Mouse (Mus musculus) forebrain, embryonic 14.5 days (tissue): ENCODE results near the gene Grin2d. TPM values are rescaled to one million over a fixed set of nuclear protein-coding genes. Genes with fewer than 3 reads are reported as not detected.
A peak's percentile ranks its signal among the peaks of the same experiment; 100 is the strongest.
"Not testable (repeated sequence)": the region's sequence is repeated elsewhere in the genome, so short reads cannot be mapped to it uniquely, and the experiment has no call there.

Experiments used
- ATAC-seq: fragments of 200-750 bp; cut with Nextera tagmentation; 2 replicates; pipeline ENCODE4 v1.8.0; 2017; ENCODE audit warnings: mild to moderate bottlenecking, moderate library complexity
- DNase-seq: peaks from one replicate; pipeline ENCODE4 v3.0.0-alpha.2; 2015; ENCODE audit warnings: low spot score
- H3K27ac ChIP-seq: fragments of 300-500 bp; sonication (generic); 2 replicates; pipeline ENCODE4 v1.5.1; 2014; ENCODE audit warnings: low read depth, mild to moderate bottlenecking, control low read depth, low read length, moderate library complexity
- H3K27me3 ChIP-seq: fragments of 300-500 bp; sonication (generic); replicated peaks from 2 replicates; pipeline ENCODE4 v1.6.1; 2014; ENCODE audit warnings: low read length, control low read depth, mixed read lengths; ENCODE audit not compliant: control insufficient read depth, insufficient read depth
- H3K36me3 ChIP-seq: fragments of 300-500 bp; sonication (generic); 2 replicates; pipeline ENCODE4 v1.6.1; 2014; ENCODE audit warnings: low read length, control low read depth; ENCODE audit not compliant: control insufficient read depth, insufficient read depth
- H3K4me1 ChIP-seq: fragments of 300-500 bp; sonication (generic); 2 replicates; pipeline ENCODE4 v1.6.1; 2014; ENCODE audit warnings: antibody characterized with exemption, low read length, control low read depth; ENCODE audit not compliant: control insufficient read depth, insufficient read depth
- H3K4me2 ChIP-seq: fragments of 300-500 bp; sonication (generic); 2 replicates; pipeline ENCODE4 v1.6.1; 2014; ENCODE audit warnings: mild to moderate bottlenecking, control low read depth, low read length
- H3K4me3 ChIP-seq: fragments of 300-500 bp; sonication (generic); 2 replicates; pipeline ENCODE4 v1.5.1; 2014; ENCODE audit warnings: low read depth, low read length, control low read depth
- H3K9ac ChIP-seq: fragments of 300-500 bp; sonication (generic); 2 replicates; pipeline ENCODE4 v1.6.1; 2014; ENCODE audit warnings: mild to moderate bottlenecking, low read length, control low read depth, moderate library complexity
- H3K9me3 ChIP-seq: fragments of 300-500 bp; sonication (generic); replicated peaks from 2 replicates; pipeline ENCODE4 v1.6.1; 2016; ENCODE audit warnings: low read length, control low read depth, mixed read lengths; ENCODE audit not compliant: control insufficient read depth
- WGBS: fragments of 180-500 bp; shearing (Covaris S2); extraction: QIAGEN DNeasy Blood & Tissue Kit; methylation state at CpG from one replicate; pipeline ENCODE4 v1.1.7; 2014; 5-methylcytosine and 5-hydroxymethylcytosine counted together
- polyA plus RNA-seq: library from polyadenylated mRNA; unstranded; fragments of >200 nt; fragmentation: Nextera tagmentation; extraction: Ambion mirVana; gene quantifications from 2 replicates; pipeline ENCODE4 v1.2.1, GENCODE M21; 2014

The Grin2d gene
- polyA plus RNA-seq, 1 experiment from 2014 or later = 0.52 TPM

- H3K27ac ChIP-seq = no peak overlapping the region
- no peak overlapping the region for H3K4me2 ChIP-seq
- no peaks in the 10 kb centered on the region for H3K9me3 ChIP-seq
- no peak overlapping the region for H3K4me3 ChIP-seq
- peaks cover 10% of the 10 kb centered on the region for H3K36me3 ChIP-seq
- H3K27me3 ChIP-seq = no peaks in the 10 kb centered on the region
- DNase-seq = no peak
- 94% methylated on average over 9 of the region's 9 CpGs for WGBS
- no peak overlapping the region for H3K9ac ChIP-seq
- no peaks in the 10 kb centered on the region for H3K4me1 ChIP-seq
- no peak for ATAC-seq
Observed at GRCm38 (mm10) chr7:45906622-45907021, 28.4 kb upstream of the Grin2d start.

GRCm38 (mm10) chr7:45902481-45903002 lies 24.4 kb upstream of the Grin2d start:
- no peak for DNase-seq
- ATAC-seq = no peak
- Histone ChIP-seq H3K4me2 (no peak overlapping the region), H3K9me3 (no peaks in the 10 kb centered on the region), H3K27me3 (no peaks in the 10 kb centered on the region), H3K27ac (no peak overlapping the region), H3K9ac (no peak overlapping the region), H3K4me3 (no peak overlapping the region), H3K4me1 (peaks cover 6% of the 10 kb centered on the region), H3K36me3 (no peaks in the 10 kb centered on the region)
- WGBS = 78% methylated on average over 11 of the region's 12 CpGs

- no peaks in the 10 kb centered on the region for H3K36me3 ChIP-seq
- no peaks in the 10 kb centered on the region for H3K27me3 ChIP-seq
- DNase-seq (no peak), ATAC-seq (no peak)
- no peaks in the 10 kb centered on the region for H3K9me3 ChIP-seq
- H3K4me3 ChIP-seq = no peak overlapping the region
- H3K4me2 ChIP-seq = no peak overlapping the region
- no peak overlapping the region for H3K9ac ChIP-seq
- H3K27ac ChIP-seq = no peak overlapping the region
- 61% methylated on average over 5 of the region's 5 CpGs for WGBS
- peaks cover 9% of the 10 kb centered on the region for H3K4me1 ChIP-seq
Observed at GRCm38 (mm10) chr7:45901562-45901961, 23.4 kb upstream of the Grin2d start.

- not testable (repeated sequence) for H3K4me3 ChIP-seq, H3K9ac ChIP-seq
Observed at GRCm38 (mm10) chr7:45898125-45898524, 19.9 kb upstream of the Grin2d start.

GRCm38 (mm10) chr7:45897258-45897757 lies 19.1 kb upstream of the Grin2d start:
- Histone ChIP-seq H3K9ac (peak overlapping the region; percentile 68), H3K36me3 (no peaks in the 10 kb centered on the region), H3K4me3 (peak overlapping the region; percentile 47), H3K9me3 (no peaks in the 10 kb centered on the region), H3K27ac (peak overlapping the region; percentile 30; the same call in 1 of the 2 replicates), H3K4me1 (peaks cover 9% of the 10 kb centered on the region), H3K27me3 (no peaks in the 10 kb centered on the region), H3K4me2 (peak overlapping the region; percentile 91)
- under 1% methylated on average over 19 of the region's 19 CpGs for WGBS
- DNase-seq (peak; percentile 29), ATAC-seq (peak; percentile 30)

More at GRCm38 (mm10) chr7:45898125-45898524, 19.9 kb upstream of the Grin2d start:
- WGBS = 47% methylated on average over 4 of the region's 4 CpGs
- H3K36me3 ChIP-seq, H3K9me3 ChIP-seq, ATAC-seq, H3K27me3 ChIP-seq, H3K27ac ChIP-seq, H3K4me1 ChIP-seq: not testable (repeated sequence)
- DNase-seq = peak; percentile 56
- peak overlapping the region; percentile 91 for H3K4me2 ChIP-seq

GRCm38 (mm10) chr7:45896517-45897257 lies 18.5 kb upstream of the Grin2d start, which contains the start of the genes Syngr4 and Tmem143:
Gene Syngr4 (minus strand): TSS chr7:45896714.
Gene Tmem143 (plus strand): TSS chr7:45896941.
- peak within 1 kb of the TSS; percentile 30; the same call in 1 of the 2 replicates for H3K27ac ChIP-seq
- H3K4me3 ChIP-seq = peak within 1 kb of the TSS; percentile 47
- H3K36me3 ChIP-seq = no peaks in the 10 kb centered on the region
- H3K9me3 ChIP-seq = no peaks in the 10 kb centered on the region
- peaks cover 9% of the 10 kb centered on the region for H3K4me1 ChIP-seq
- peak; percentile 100 for DNase-seq
- WGBS = 1% methylated on average over 40 of the region's 40 CpGs
- peak within 1 kb of the TSS; percentile 91 for H3K4me2 ChIP-seq
- H3K9ac ChIP-seq = peak within 1 kb of the TSS; percentile 68
- ATAC-seq = peak; percentile 92
- H3K27me3 ChIP-seq = no peaks in the 10 kb centered on the region

GRCm38 (mm10) chr7:45895931-45896516 lies 17.8 kb upstream of the Grin2d start:
- Histone ChIP-seq H3K4me2 (peak overlapping the region; percentile 34), H3K27me3 (no peaks in the 10 kb centered on the region), H3K36me3 (no peaks in the 10 kb centered on the region), H3K27ac (no peak overlapping the region), H3K9ac (no peak overlapping the region), H3K9me3 (no peaks in the 10 kb centered on the region), H3K4me3 (peak overlapping the region; percentile 47), H3K4me1 (peaks cover 9% of the 10 kb centered on the region)
- WGBS = 73% methylated on average over 6 of the region's 6 CpGs
- ATAC-seq (peak; percentile 19; the same call in 1 of the 2 replicates), DNase-seq (no peak)

- no peak for ATAC-seq
- WGBS = 83% methylated on average over 2 of the region's 2 CpGs
Observed at GRCm38 (mm10) chr7:45892651-45893050, 14.5 kb upstream of the Grin2d start.

More at GRCm38 (mm10) chr7:45892651-45893050, 14.5 kb upstream of the Grin2d start:
- no peaks in the 10 kb centered on the region for H3K36me3 ChIP-seq
- no peaks in the 10 kb centered on the region for H3K9me3 ChIP-seq
- H3K27ac ChIP-seq = no peak overlapping the region
- DNase-seq = no peak
- H3K4me1 ChIP-seq = peaks cover 5% of the 10 kb centered on the region
- no peak overlapping the region for H3K4me2 ChIP-seq
- no peak overlapping the region for H3K9ac ChIP-seq
- H3K4me3 ChIP-seq = no peak overlapping the region
- H3K27me3 ChIP-seq = no peaks in the 10 kb centered on the region
